Mouse (Mus musculus): ENCODE measurements at regions not wholly inside any gene's neighbourhood (a gene's known extent, or its start where the extent isn't known, plus 50 kb on each side); places are given as distances from the start of the nearest gene placed in this dataset.

DNA sequence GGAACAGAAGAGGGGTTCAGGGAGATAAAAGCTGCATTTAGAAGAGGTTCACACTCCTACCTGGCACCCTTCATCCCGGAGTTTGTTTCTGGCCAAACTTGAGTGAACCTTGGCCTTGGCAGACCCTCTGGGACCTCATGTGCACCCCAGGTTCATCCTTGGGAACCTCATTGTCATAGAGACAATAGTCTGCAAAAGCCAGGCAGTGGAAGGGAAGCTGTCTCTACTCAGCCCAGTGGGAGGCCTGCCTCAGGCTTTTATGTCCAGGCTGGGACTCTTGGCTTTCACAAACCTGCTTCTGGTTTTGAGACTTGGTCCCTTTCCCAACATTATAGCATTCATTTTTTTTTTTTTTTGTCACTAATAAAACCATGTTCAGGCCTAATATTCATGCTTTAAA lies 80.3 kb upstream of the Ctbp2 start:
- TF ChIP-seq CTCF (IDR thresholded peaks at IDR 0.05; ENCODE audit: low read depth, low read length), result no peak
- TF ChIP-seq POLR2A (IDR thresholded peaks at IDR 0.05; ENCODE audit: extremely low read depth, insufficient read depth, low read length), result no peak
